Mouse (Mus musculus): ENCODE measurements around the gene Aurka. TPM values are rescaled to one million over a fixed set of nuclear protein-coding genes. Genes with fewer than 3 reads are reported as not detected.

Aurka gene
- polyA plus RNA-seq (2012; fragmentation: generic; extraction: Trizol): 10 to 100 TPM; 46.9 to 54.4 TPM

DNA sequence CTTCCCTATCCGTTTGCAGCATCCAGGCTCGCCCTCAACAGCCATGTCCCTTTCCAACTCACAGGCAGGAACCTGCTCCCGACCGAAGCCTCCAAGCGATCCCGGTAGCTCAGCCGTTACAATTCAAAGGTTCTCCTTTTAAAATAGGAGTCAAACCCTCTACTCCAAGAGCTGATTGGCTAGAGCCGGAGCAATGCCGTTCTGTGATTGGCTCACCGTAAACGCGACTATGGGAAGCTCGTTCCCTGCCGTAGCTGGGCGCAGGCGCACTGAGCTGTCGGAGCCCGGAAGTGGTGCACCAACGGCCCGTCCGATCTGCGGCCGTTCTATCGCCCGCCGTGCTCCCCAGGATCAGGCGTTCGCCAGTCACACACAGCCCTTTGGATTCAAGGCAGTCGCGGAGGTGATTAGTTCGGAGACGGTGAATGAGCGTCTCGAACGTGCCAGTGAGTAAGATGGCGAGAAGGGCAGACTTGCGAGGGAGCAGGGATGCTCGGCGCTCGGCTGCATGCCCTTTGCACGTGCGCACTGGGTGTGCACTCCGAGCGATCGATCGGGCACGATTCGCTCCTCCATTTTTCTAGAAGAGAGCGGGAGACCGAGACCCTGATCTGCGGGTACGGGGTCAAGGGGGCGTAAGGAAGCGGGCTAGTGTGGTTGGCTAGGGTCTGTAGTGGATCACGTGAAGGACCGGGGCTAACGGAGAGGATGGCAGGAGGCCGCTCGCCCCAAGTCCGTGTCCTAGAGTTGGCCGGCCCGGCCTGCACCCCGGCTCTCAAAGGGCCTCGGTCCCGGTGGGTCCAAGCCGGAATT is at the start of gene Aurka, which contains the start of gene Cstf1:
Gene Aurka, minus strand, starts transcription at position 125 of the 813 bp plus-strand sequence.
Gene Cstf1, plus strand, starts transcription at position 271 of the 813 bp plus-strand sequence.

DNA sequence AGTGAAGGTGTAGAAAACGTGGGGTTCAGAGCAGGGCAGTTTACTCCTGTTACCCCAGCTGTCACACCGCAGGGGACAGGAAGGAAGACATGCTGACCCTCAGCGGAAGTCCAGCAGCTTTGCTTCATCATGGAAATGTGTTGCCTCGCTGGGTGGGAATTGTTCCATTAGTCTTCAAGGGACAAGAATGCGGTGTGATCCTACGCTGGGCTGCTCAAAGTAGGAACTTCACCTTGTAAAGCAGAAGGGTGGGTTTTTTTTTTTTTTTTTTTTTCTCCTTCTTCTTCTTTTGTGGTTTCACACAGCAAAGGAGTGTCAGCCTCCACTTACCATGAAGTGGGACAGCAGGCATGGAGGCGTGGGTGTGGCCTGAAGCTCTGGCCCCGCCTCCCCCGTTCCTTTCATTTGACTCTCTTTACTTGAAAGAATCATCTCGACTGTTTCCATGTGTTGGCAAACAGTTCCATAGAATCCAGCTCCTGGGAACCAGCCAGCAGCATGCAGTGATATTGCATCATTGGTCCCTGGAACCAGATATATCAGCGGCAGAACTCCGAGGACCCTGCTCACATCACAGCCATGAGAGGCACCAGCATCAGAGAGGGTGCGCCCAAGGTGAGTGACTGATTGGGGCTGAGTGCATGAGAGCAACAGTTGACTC is 23.2 kb upstream of the Aurka start, which contains the start of gene Cass4:
Gene Cass4, plus strand, starts transcription at position 404 of the 661 bp plus-strand sequence.

GRCm38 (mm10) chr2:172345258-172345738 is 25.0 kb downstream of the Aurka start, which contains the start of gene Fam210b:
Gene Fam210b, plus strand, starts transcription at chr2:172345565.

Other genes with a start within 250 kb of the Aurka start
- gene Mc3r, start 122.0 kb downstream of the Aurka start, polyA plus RNA-seq (2012; fragmentation: generic; extraction: Trizol): not detected
- 1 to 10 TPM; 1.4 to 2.8 TPM for gene Fam210b, start 25.0 kb downstream of the Aurka start, polyA plus RNA-seq (2012; fragmentation: generic; extraction: Trizol)
- gene Cstf1, start 146 bp upstream of the Aurka start, polyA plus RNA-seq (2012; fragmentation: generic; extraction: Trizol): 10 to 100 TPM; 22.8 to 26.5 TPM
- under 1 TPM in 1 of 2 experiments, not detected in 1; 0.02 TPM for gene Cass4, start 23.3 kb upstream of the Aurka start, polyA plus RNA-seq (2012; fragmentation: generic; extraction: Trizol)
- 10 to 100 TPM; 52.3 to 57.1 TPM for gene Rtf2, start 70.0 kb upstream of the Aurka start, polyA plus RNA-seq (2012; fragmentation: generic; extraction: Trizol)
- under 1 TPM; 0.05 to 0.24 TPM for gene Gcnt7, start 88.1 kb upstream of the Aurka start, polyA plus RNA-seq (2012; fragmentation: generic; extraction: Trizol)
- gene Fam209, start 102.0 kb upstream of the Aurka start, polyA plus RNA-seq (2012; fragmentation: generic; extraction: Trizol): under 1 TPM in 1 of 2 experiments, not detected in 1; 0.38 TPM
- gene Tfap2c, start 179.1 kb upstream of the Aurka start, polyA plus RNA-seq (2012; fragmentation: generic; extraction: Trizol): not detected

All from C3H10T1/2 (cell line).